Mouse (Mus musculus) splenic B cell, adult 2 months (primary cell): ENCODE measurements at regions not wholly inside any gene's neighbourhood (a gene's known extent, or its start where the extent isn't known, plus 50 kb on each side); places are given as distances from the start of the nearest gene placed in this dataset.

Source experiments
- DNase-seq: peaks from one replicate; pipeline ENCODE4 v3.0.0-alpha.2; 2011; ENCODE audit warnings: low read depth, low spot score
- H3K27me3 ChIP-seq: 2 replicates; pipeline ENCODE4 v1.6.1; 2012; ENCODE audit warnings: mild to moderate bottlenecking, low read length, moderate library complexity, mixed read lengths; ENCODE audit not compliant: control insufficient read depth, poor library complexity, insufficient read depth, severe bottlenecking
- H3K36me3 ChIP-seq: 2 replicates; pipeline ENCODE4 v1.6.1; 2012; ENCODE audit warnings: mild to moderate bottlenecking, low read length, moderate library complexity, mixed read lengths; ENCODE audit not compliant: control insufficient read depth, poor library complexity, insufficient read depth, severe bottlenecking

DNA sequence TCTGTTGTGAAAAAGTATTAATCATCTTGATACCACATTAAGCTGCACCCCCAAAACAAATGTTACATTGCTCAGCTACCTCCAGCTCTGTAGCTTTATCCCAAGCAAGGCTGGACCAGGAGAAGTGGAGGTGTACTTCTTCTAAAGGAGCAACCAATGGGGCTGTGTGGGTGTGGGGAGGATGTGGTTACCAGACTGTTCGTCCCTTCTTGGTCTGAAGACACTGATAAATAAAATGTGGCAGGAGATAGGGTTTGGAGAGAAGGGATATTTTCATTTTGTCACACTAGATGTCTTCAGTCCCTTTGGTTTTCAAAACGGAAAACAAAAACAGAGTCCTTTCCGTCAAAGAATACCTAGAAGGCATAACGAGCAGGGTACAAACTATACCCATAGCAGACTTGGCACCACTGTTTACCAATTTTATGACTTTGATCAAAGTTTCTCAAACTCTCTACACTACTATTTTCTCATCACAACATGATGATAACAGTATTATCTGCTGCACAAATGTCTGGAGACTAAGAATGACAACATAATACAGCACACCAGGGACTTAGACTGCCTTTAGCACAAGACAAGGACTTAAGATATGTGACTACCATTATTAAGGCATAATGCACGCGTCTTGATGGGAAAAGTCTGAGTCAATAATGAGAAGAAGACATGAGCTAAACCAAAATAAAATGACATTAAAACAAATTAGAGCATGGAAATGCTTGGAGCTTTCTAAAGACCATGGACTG, 253.4 kb upstream of the Rag2 start:
- no peak for DNase-seq
- Histone ChIP-seq H3K36me3 (no peaks in the 10 kb centered on the region), H3K27me3 (no peaks in the 10 kb centered on the region)

DNA sequence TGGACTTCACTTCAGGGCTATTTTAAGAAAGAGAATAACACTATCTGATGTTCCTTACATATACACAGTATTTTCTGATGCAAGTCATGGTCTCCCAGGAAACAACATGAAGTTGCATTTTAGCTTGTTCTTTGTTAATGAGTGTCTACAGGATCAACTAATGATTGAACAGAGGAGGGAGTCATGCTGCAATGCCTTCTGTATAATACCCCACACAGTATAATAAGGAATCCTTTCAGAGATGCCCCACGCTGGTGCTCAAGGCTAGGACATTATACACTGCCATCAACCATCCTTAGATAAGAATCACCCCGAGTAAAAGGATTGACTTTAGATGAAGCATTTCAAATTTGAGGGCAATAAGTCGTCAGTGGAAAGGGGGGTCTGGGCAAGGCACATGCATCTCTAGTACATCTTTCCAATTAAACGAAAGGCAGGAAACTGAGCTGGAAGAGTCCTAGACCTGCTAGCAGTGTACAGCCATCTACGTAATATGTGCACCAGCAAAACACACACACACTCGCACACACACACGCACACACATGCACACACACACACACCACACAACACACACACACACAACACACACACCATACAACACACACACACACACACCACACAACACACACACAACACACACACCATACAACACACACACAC, 252.6 kb upstream of the Rag2 start:
- H3K27me3 ChIP-seq, result no peaks in the 10 kb centered on the region
- no peak for DNase-seq
- no peaks in the 10 kb centered on the region for H3K36me3 ChIP-seq

DNA sequence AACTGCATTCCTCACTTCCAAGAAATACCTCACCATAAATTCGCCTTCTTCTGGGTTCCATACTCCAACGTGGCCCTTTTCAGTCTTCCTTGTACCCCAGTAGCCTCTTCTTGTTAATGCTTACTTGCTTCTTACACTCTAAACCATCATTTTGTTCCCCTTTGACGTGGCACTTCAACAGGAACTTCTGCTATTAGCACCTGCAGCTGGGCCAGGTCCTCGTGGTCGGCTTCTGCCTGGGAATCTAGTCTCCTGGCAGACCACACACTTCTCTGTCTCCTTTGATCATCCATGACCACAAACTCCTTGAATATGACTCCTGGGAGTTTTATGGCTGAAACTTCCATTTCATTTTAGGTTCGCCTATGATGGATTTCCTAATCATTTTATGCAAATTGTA, 243.9 kb upstream of the Rag2 start:
- no peaks in the 10 kb centered on the region for H3K36me3 ChIP-seq
- DNase-seq, result no peak
- H3K27me3 ChIP-seq, result no peaks in the 10 kb centered on the region

DNA sequence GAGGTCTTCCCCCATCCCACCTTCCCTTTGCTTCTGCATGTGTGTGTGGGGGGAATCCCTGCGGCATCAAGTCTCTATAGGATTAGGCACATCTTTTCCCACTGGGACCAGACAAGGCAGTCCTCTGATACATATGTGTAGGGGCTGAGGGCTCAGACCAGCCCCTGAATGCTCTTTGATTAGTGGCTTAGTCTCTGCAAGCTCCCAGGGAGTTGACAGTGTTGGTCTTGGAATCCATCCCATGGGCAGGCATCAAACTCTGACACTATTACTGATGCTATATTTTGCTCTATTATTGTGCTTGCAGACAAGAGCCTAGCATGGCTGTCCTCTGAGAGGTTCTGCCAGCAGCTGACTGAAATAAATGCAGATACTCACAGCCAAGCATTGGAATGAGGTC, 209.5 kb upstream of the Rag2 start:
- H3K36me3 ChIP-seq, result no peaks in the 10 kb centered on the region
- DNase-seq, result no peak
- H3K27me3 ChIP-seq, result no peaks in the 10 kb centered on the region

DNA sequence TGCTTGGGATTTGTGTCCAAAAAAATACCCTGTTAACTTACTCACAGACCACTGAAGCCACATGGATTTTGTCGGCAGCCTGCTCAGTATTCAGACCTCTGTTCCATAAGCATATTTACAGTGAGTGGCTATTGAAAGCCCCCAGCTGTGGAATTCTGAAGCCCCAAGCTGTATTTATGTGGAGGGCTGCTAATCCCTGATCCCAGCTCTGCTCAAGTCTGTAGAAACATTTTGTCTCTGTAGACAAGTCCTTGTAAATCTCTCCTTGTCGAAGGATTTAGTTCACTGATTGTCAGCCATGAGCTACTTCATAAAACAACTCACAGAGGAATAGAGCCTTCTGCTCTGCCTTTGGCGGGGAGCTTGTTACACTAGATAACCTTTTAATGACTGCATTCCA, 207.8 kb upstream of the Rag2 start:
- H3K27me3 ChIP-seq, result no peaks in the 10 kb centered on the region
- H3K36me3 ChIP-seq, result no peaks in the 10 kb centered on the region
- no peak for DNase-seq

DNA sequence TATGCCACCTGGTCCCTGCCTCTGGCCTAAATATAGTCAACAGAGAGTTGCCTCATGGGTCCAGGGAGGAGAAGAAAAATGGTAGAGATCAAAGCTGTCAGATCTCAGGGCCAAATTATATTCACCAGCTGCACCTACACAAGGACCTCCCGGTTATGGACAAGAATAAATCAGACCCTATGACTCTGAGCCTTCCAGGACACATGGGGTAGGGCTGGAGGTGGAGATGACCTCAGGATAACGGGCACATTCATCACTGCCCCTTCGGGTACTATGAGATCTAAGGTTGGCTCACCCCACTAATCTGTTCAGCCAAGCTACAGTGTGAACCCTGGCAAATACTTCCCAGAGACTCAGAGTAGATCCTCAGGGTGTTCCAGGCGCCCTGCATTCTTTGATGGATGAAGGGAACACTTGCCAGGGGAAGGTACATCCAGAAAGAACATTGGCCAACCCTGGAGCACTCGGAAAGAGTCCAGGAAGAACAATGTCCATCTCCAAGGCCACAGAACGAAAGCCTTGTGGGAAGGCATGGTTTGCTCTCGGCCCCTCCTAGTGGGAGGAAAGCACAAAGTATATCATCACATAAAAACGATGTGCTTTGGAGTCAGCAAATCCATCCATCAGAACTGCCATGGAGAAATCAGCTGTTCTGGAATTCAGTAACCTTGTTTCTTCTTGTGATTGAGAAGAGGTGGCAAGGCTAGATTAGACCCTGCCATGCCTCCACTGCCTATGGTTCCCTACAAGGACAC, 191.2 kb upstream of the Rag2 start:
- DNase-seq, result no peak
- Histone ChIP-seq H3K27me3 (no peaks in the 10 kb centered on the region), H3K36me3 (no peaks in the 10 kb centered on the region)

DNA sequence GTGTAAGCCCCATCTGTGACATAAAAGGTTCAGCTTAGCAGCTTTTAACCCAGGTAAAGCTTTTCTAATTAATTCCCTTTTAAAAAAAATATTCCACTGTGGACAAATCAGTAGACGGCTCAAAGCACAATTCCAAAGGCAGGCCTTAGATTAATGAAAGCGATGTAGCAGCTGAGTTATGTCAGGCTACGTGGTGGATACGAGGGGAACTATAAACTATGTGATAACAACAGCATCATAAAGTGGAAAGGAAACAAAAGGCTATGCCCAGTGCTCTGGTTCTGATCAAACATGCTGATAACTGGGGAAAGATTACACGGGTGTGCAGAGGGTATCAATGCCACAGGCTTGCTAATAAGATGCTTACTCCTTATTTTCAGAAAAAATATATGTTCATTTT, 184.3 kb upstream of the Rag2 start:
- no peak for DNase-seq
- H3K27me3 ChIP-seq, result no peaks in the 10 kb centered on the region; the same call in 1 of the 2 replicates
- H3K36me3 ChIP-seq, result no peaks in the 10 kb centered on the region

DNA sequence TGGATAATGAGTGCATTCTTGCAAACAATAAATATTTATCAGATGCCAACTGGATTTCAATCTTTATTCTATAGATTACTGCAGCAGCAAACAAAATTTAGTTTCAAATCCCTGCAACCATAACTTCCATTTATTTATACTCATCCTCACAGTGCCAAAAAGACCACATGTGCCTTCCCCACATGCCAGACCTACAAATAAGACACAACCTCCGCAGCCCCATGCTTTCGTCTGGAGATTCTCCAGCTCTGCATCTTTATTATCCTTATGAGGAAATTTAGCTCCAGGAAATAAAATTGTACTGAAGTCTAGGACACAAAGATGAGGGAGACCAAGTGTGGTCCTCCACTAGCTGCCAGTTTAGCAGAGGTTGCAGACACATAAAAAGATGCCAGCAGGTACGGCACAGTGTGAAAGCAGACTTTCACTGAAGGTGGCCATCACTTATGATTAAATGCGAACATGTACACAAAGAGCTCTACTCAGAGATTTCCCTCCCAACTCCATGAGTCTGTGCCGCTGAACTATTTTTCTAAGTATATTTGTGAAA, 183.4 kb upstream of the Rag2 start:
- no peak for DNase-seq
- H3K27me3 ChIP-seq, result no peaks in the 10 kb centered on the region; the same call in 1 of the 2 replicates
- no peaks in the 10 kb centered on the region for H3K36me3 ChIP-seq

DNA sequence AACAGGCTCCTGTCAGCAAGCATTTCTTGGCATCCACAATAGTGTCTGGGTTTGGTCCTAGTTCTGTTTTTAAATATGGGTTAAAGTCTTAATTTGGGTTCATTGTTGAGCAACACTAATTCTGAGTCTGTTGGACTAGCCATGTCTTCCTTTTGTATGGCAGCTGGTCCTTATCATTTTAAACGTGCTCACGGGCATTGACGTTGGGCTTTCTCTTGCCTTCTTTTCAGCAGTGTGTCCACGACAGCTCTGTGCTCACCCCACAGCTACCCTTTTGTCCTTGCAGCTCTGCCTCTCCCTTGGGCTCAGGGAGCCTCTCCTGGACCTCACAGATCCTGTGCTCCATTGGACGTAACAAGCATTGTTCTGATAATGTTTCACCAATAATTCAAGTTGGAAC, 168.9 kb upstream of the Rag2 start:
- H3K36me3 ChIP-seq, result no peaks in the 10 kb centered on the region
- no peak for DNase-seq
- no peaks in the 10 kb centered on the region for H3K27me3 ChIP-seq

DNA sequence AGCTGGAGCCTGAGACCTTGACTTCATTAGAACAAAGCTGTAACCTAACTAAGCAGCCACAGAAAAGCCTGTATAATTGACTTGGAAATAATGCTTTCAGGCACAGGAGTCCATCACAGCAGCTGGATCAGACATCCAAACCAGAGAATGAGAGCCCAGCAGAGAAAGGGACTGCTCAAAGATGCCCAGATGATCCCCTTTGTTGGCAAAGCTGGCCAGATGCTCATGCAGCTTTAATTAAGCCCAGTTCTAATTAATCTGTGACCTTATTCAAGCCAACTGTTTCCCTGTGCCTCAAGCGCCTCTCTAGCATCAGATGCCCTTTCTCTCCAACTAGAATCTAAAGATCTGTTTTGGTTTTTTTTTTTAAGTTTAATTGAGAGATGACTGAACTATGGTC, 165.6 kb upstream of the Rag2 start:
- H3K36me3 ChIP-seq, result no peaks in the 10 kb centered on the region
- H3K27me3 ChIP-seq, result no peaks in the 10 kb centered on the region
- no peak for DNase-seq

DNA sequence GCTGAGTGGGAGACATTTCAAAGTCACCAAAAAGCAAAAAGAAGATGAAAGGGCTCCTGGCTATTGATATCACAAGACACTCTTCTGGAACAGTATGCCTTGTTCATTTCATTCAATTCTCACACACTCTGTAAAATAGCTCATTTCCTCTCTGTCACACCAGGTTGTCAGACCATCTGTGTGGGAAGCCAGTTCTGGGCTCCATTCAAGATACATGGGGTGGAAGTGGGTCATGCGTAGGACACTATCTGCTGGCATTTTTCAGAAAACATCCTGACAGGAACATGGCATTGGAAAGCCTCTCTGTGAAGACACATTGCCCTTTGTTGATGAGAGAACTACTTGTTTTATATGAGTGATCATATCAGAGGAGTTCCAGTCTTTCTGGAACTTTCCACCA, 162.1 kb upstream of the Rag2 start:
- DNase-seq, result no peak
- no peaks in the 10 kb centered on the region for H3K27me3 ChIP-seq

DNA sequence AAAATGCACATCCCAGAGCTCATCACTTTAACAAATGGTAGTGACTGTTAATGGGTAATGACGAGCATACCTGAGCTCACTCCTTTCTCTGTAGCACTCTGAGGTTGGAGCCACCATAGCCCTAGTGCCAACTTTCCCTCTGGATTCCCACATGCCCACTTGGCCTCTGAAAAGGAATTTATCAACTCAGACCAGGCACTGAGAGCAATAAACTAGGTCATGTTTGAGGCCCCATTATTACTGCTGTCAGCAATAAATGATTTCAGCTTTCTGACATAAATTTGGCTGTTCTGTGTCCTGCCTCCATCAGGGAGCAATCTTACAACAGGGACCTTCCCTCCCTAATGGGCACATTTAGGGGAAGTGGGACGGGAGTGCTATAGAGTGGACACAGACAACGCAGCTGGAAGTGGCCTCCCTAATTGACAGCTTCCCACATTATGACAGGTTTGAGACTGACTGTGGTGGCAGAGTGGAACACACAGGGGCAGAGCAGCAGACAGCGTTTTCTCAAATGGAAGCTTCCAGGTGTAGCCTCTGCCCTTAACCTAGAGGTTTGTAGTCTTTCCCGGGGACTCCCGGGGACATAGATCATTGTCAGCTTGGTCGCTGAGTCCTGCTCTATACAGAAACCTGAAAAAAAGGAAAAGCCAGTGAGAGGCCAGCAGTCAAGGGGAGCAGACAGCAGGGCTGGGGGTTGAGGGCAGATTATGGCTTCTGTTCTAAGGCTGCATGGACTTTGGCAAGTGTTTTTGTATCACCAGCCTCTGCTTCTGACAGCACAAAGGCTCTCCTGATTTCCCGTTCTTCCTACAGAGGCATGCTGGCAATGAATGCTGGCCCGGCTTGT, 160.0 kb upstream of the Rag2 start:
- no peak for DNase-seq
- no peaks in the 10 kb centered on the region for H3K27me3 ChIP-seq
- H3K36me3 ChIP-seq, result no peaks in the 10 kb centered on the region

More for the DNA sequence above, 162.1 kb upstream of the Rag2 start:
- no peaks in the 10 kb centered on the region for H3K36me3 ChIP-seq

DNA sequence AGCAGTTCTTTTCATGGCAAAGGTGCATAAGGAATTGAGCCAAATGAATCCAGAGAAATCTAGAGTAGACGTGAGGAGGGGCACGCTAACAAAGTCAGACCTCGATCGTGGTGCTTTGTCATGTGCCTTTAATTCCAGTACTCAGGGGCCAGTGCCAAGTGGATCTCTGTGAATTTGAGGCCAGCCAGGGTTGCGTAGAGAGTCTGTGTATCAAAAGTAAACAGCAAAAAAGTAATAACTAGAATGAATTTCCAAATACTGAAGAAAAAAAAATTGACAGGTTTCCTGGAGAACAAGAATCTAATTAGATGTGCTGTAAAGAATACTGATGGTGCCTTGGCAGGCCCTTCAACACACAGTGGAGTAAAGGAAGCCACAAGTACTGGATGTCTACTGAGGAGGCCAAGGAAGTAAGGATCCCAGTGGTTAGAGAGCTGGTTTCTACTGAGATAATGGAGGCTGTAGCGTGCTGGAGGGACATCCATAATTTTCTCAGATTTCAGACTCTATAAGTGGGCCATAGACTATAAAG, 153.9 kb upstream of the Rag2 start:
- Histone ChIP-seq H3K27me3 (no peaks in the 10 kb centered on the region), H3K36me3 (no peaks in the 10 kb centered on the region)
- DNase-seq, result no peak

DNA sequence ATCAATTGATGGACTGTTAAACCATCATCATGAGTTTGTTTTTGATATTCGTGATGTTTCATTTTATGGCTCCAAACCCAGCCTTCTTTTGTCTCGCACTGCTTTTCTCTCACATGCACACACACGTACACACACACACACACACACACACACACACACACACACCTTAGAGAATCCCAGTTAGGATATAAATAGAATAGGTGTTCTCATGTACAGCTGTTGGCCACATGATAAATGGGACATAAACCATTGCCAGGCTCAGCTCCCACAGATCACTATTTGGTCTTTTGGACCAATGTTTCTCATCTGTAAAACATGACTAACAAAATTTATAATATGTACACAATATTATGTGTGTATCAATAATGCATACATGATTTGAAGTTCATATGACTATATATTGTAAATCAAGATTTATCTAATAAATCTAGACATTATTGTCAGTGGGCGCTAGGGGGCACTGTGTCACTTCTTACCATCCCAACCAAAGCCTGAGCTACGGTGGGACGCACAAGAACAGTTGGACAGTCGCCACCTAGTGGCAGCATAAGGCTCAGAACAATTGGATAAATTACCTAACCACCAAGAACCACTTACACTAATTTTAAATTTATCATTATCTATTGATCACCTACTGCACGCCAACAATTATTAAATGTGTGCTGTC, 151.9 kb upstream of the Rag2 start:
- Histone ChIP-seq H3K36me3 (no peaks in the 10 kb centered on the region), H3K27me3 (no peaks in the 10 kb centered on the region)
- peak; percentile 92 for DNase-seq
